Mouse (Mus musculus) neutrophil, adult 83 days (primary cell): ENCODE data around the gene Gh. TPM values are rescaled to one million over a fixed set of nuclear protein-coding genes. Genes with fewer than 3 reads are reported as not detected.

Experiments used
- total RNA-seq, 2 experiments: library from RNA; stranded (reverse); gene quantifications; one replicate each; pipeline ENCODE4 v1.2.4; 2023

The Gh gene
- not detected for total RNA-seq

GRCm38 (mm10) chr11:106301765-106302164, at the start of gene Gh:
Gene Gh (minus strand): TSS chr11:106301865.

GRCm38 (mm10) chr11:106314333-106314812, 12.7 kb upstream of the Gh start, which contains the start of gene Cd79b:
Gene Cd79b (minus strand): TSS chr11:106314762.

GRCm38 (mm10) chr11:106276454-106276853, 25.2 kb downstream of the Gh start, which contains the start of gene Tcam1:
Gene Tcam1 (plus strand): TSS chr11:106276672.

GRCm38 (mm10) chr11:106272644-106273310, 28.9 kb downstream of the Gh start, which contains the start of gene Smarcd2:
Gene Smarcd2 (minus strand): TSS chr11:106272972.

GRCm38 (mm10) chr11:106255685-106256451, 45.8 kb downstream of the Gh start, which contains the start of the genes Ftsj3 and Psmc5:
Gene Ftsj3 (minus strand): TSS chr11:106256079.
Gene Psmc5 (plus strand): TSS chr11:106256154.

Other genes starting within 250 kb of the Gh start
- gene Taco1, start 235.8 kb downstream of the Gh start, total RNA-seq = 1 to 10 TPM; 6.3 to 7.6 TPM
- 100 to 1,000 TPM; 157 to 191 TPM for gene Map3k3, start 217.3 kb downstream of the Gh start, total RNA-seq
- gene Gm10840, start 141.0 kb downstream of the Gh start, total RNA-seq = 1 to 10 TPM; 1.5 to 3.6 TPM
- gene Limd2, start 141.0 kb downstream of the Gh start, total RNA-seq = 100 to 1,000 TPM; 377 to 397 TPM
- gene Strada, start 99.7 kb downstream of the Gh start, total RNA-seq = 10 to 100 TPM; 21.4 to 23.2 TPM
- 10 to 100 TPM; 35.7 to 40.9 TPM for gene Ccdc47, start 85.5 kb downstream of the Gh start, total RNA-seq
- 10 to 100 TPM; 37.1 to 38.6 TPM for gene Ddx42, start 84.9 kb downstream of the Gh start, total RNA-seq
- gene Ftsj3, start 45.8 kb downstream of the Gh start, total RNA-seq = 10 to 100 TPM; 16.3 to 20.8 TPM
- gene Psmc5, start 45.7 kb downstream of the Gh start, total RNA-seq = 10 to 100 TPM; 34.9 to 37.9 TPM
- gene Smarcd2, start 28.9 kb downstream of the Gh start, total RNA-seq = 10 to 100 TPM; 79.7 to 89.9 TPM
- under 1 TPM in 1 of 2 experiments, not detected in 1; 0.29 TPM for gene Tcam1, start 25.2 kb downstream of the Gh start, total RNA-seq
- gene Cd79b, start 12.9 kb upstream of the Gh start, total RNA-seq = 10 to 100 TPM; 10.4 to 13.1 TPM
- gene Scn4a, start 51.4 kb upstream of the Gh start, total RNA-seq = under 1 TPM in 1 of 2 experiments, not detected in 1; 0.09 TPM
- gene Prr29, start 63.6 kb upstream of the Gh start, total RNA-seq = not detected
- gene Icam2, start 86.2 kb upstream of the Gh start, total RNA-seq = 10 to 100 TPM; 12.3 to 20.5 TPM
- gene Ern1, start 186.0 kb upstream of the Gh start, total RNA-seq = 10 to 100 TPM; 44.8 to 50.5 TPM